Mouse (Mus musculus) heart, embryonic 11.5 days (tissue): ENCODE measurements around the gene Cryl1. TPM values are rescaled to one million over a fixed set of nuclear protein-coding genes. Genes with fewer than 3 reads are reported as not detected.
A peak's percentile ranks its signal among the peaks of the same experiment; 100 is the strongest.

Experiments used
- ATAC-seq: fragments of 200-750 bp; cut with Nextera tagmentation; replicated peaks from 2 replicates; pipeline ENCODE4 v1.8.0; 2017; ENCODE audit warnings: moderate library complexity; ENCODE audit not compliant: insufficient number of reproducible peaks, low FRiP score, low TSS enrichment
- H3K27ac ChIP-seq: fragments of 300-500 bp; sonication (generic); 2 replicates; pipeline ENCODE4 v1.5.1; 2014; ENCODE audit warnings: mild to moderate bottlenecking, low read depth, low read length
- H3K27me3 ChIP-seq: fragments of 300-500 bp; sonication (generic); 2 replicates; pipeline ENCODE4 v1.6.1; 2014; ENCODE audit warnings: mild to moderate bottlenecking, low read length, mixed read lengths; ENCODE audit not compliant: control insufficient read depth, insufficient read depth
- H3K36me3 ChIP-seq: fragments of 300-500 bp; sonication (generic); 2 replicates; pipeline ENCODE4 v1.6.1; 2014; ENCODE audit warnings: mild to moderate bottlenecking, low read length, moderate library complexity, mixed read lengths; ENCODE audit not compliant: control insufficient read depth, insufficient read depth
- H3K4me1 ChIP-seq: fragments of 300-500 bp; sonication (generic); 2 replicates; pipeline ENCODE4 v1.6.1; 2014; ENCODE audit warnings: low read length; ENCODE audit not compliant: control insufficient read depth, insufficient read depth
- H3K4me2 ChIP-seq: fragments of 300-500 bp; sonication (generic); 2 replicates; pipeline ENCODE4 v1.6.1; 2014; ENCODE audit warnings: mild to moderate bottlenecking, moderate library complexity
- H3K4me3 ChIP-seq: fragments of 300-500 bp; sonication (generic); 2 replicates; pipeline ENCODE4 v1.5.1; 2014; ENCODE audit warnings: low read depth, low read length
- H3K9ac ChIP-seq: fragments of 300-500 bp; sonication (generic); 2 replicates; pipeline ENCODE4 v1.6.1; 2014; ENCODE audit warnings: mild to moderate bottlenecking, low read depth, low read length, moderate library complexity
- H3K9me3 ChIP-seq: fragments of 300-500 bp; sonication (generic); replicated peaks from 2 replicates; pipeline ENCODE4 v1.6.1; 2016; ENCODE audit warnings: low read length; ENCODE audit not compliant: control insufficient read depth
- WGBS: fragments of 180-500 bp; shearing (Covaris S2); extraction: QIAGEN DNeasy Blood & Tissue Kit; methylation state at CpG from one replicate; pipeline ENCODE4 v1.1.7; 2014; ENCODE audit not compliant: insufficient replicate concordance; 5-methylcytosine and 5-hydroxymethylcytosine counted together
- polyA plus RNA-seq: library from polyadenylated mRNA; unstranded; fragments of >200 nt; fragmentation: Nextera tagmentation; extraction: Ambion mirVana; gene quantifications from 2 replicates; pipeline ENCODE4 v1.2.1, GENCODE M21; 2014

Cryl1 gene
- polyA plus RNA-seq, 1 experiment from 2014 or later, result 11.9 TPM

DNA sequence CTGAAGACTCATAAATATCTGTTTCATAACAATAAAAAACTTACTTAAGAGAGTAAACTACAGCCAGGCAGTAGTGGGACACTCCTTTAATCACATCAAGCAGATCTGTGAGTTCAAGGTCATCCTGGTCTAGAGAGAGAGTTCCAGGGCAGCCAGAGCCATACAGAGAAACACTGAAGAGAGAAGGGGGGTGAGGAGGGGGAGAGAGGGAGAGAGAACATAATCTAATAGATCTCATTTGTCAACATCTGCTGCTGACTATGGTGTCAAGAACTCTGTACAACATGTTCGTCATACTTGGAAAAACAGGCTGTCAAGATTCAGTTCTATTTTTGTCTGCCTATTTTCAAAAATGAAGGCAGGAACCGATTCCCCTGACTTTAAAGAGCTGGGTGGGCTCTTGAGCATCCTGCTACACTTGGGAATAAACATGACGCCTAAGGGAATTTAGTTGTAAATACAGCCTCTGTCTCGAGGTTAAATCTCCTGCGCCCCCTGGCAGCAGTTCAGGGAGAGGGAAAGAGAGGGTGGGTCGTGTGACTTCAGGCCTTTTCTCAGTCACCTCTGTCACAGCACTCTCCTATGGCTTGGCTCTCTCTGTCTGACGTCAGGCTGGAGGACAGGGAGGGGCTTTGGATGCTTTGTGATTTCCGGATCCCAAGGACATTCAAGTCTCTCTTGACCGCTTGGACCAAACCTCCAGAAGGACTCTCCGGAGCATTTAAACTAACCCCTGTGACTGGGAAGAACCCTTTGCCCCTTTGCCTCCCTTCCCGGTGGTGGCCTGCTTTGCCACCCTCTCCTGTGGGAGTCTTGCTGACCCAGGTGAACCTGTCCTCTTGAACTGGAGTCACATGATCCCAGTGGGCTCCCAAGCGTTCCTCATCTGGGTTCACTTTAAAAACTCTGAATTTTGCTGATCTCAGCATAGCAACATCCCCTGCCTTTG, 9.0 kb upstream of the Cryl1 start:
- Histone ChIP-seq H3K9ac (0 out of 2 replicates have a peak overlapping the region, but pooled peaks have one; percentile 12), H3K9me3 (no peaks in the 10 kb centered on the region), H3K27me3 (no peaks in the 10 kb centered on the region), H3K4me1 (no peaks in the 10 kb centered on the region), H3K4me2 (peak overlapping the region; percentile 27), H3K27ac (no peak overlapping the region), H3K4me3 (no peak overlapping the region), H3K36me3 (no peaks in the 10 kb centered on the region)
- 6% methylated on average over 12 of the region's 12 CpGs for WGBS
- 0 out of 2 replicates have a peak, but pooled peaks have one; percentile 39 for ATAC-seq

DNA sequence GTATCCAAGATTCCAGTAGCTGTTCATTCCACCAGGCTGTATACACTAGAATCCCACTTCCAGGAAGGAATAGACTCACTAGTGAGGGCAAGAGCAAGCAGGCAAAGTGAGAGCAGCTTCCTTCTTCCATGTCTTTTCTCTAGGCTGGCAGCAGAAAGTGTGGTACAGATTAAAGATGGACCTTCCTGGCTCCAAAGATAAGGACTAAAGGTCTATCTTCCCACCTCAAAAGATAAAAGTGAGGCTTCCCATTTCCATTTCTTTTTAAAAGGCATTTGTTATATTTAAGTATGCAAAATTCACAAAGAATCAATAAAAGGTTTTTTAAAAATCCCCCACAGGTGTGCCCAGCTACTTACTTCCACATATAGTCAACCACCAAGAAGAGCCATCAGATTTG, 4.5 kb upstream of the Cryl1 start:
- H3K4me2 ChIP-seq, result no peak overlapping the region
- H3K4me1 ChIP-seq, result no peaks in the 10 kb centered on the region
- H3K27ac ChIP-seq, result no peak overlapping the region
- no peak overlapping the region for H3K9ac ChIP-seq
- H3K4me3 ChIP-seq, result no peak overlapping the region
- H3K36me3 ChIP-seq, result no peaks in the 10 kb centered on the region
- peaks cover under 1% of the 10 kb centered on the region for H3K27me3 ChIP-seq
- ATAC-seq, result no peak
- H3K9me3 ChIP-seq, result no peaks in the 10 kb centered on the region

DNA sequence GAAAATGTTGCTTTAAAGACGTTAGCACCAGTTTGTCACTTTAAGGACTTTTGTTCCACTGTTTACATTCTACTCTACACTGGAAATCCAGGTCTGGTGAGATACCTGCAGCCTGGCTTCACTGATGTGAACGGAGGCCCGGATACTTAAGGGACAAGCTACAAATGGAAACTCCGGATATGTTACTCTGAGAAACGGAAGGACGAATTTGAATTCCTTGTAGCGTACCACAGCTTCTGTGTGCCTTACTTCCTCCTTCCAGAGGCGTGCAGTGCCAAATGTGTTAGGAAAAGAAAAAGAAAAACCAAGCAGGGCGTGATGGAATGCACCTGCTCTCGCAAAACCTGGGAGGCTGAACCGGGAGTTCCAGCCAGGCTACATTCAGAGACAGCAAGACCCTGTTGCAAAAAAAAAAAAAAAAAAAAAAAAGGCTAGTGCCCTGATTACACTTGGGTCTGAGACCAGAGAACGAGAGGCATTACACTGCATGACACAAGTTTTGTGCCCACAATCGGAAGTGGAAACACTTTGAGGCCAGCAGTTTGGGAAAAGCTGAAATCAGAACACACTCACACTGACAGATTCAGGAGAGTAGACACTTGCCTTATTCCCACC, 591 bp upstream of the Cryl1 start:
- no peaks in the 10 kb centered on the region for H3K4me1 ChIP-seq
- H3K9ac ChIP-seq, result peak overlapping the region; percentile 39; the same call in 1 of the 2 replicates
- H3K36me3 ChIP-seq, result no peaks in the 10 kb centered on the region
- peak overlapping the region; percentile 55 for H3K4me3 ChIP-seq
- no peaks in the 10 kb centered on the region for H3K9me3 ChIP-seq
- no peak overlapping the region for H3K27ac ChIP-seq
- H3K27me3 ChIP-seq, result peaks cover 9% of the 10 kb centered on the region
- ATAC-seq, result no peak
- peak overlapping the region; percentile 83 for H3K4me2 ChIP-seq
- WGBS, result 15% methylated on average over 13 of the region's 13 CpGs

DNA sequence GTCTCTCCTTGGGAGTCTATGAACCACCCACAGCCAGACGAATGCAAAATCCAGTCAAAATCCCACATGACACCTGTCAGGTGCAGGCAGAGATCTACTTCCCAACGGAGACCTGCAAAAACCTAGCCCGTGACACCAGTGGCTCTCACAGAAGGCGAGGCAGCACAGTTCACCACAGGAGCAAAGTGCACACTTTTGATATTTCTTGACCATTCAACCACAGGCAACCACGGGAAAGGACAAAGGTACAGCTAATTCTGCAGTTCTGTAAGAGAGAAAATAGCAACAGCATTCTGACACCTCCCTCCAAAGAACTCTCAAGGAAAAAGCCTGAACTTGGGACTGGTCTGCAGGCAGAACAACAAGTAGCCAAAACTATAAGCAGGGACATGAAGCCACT, 1.1 kb downstream of the Cryl1 start:
- Histone ChIP-seq H3K36me3 (no peaks in the 10 kb centered on the region), H3K4me3 (no peak overlapping the region), H3K9me3 (no peaks in the 10 kb centered on the region), H3K9ac (no peak overlapping the region), H3K27ac (no peak overlapping the region), H3K27me3 (peaks cover 9% of the 10 kb centered on the region), H3K4me2 (no peak overlapping the region), H3K4me1 (no peaks in the 10 kb centered on the region)
- ATAC-seq, result no peak
- WGBS, result 82% methylated on average over 5 of the region's 5 CpGs

DNA sequence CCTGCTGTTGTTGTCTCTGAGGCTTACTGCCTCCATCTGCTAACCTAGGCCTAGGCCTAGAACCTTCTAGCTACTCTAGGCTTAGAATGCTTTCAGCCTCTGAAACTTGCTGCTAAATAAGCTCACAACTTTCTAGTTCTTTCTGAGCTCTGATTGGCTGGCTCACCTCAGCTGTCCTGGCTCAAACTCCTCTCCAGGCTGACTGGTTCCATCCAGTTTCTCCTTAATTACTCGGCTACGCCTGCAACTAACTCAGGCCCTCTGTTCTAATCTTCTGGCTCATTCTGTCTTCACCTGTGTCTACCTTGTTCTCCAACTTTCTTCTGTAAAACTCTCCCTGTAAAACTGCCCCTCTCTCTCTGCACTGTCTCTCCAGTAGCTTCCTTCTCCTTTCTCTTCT, 2.9 kb downstream of the Cryl1 start:
- no peaks in the 10 kb centered on the region for H3K9me3 ChIP-seq
- peaks cover 9% of the 10 kb centered on the region for H3K27me3 ChIP-seq
- no peaks in the 10 kb centered on the region for H3K36me3 ChIP-seq
- no peak for ATAC-seq
- no peak overlapping the region for H3K9ac ChIP-seq
- H3K4me3 ChIP-seq, result no peak overlapping the region
- H3K4me2 ChIP-seq, result no peak overlapping the region
- H3K4me1 ChIP-seq, result no peaks in the 10 kb centered on the region
- H3K27ac ChIP-seq, result no peak overlapping the region
- 71% methylated on average over 2 of the region's 2 CpGs for WGBS

- H3K36me3 ChIP-seq, result no peaks in the 10 kb centered on the region
- H3K27me3 ChIP-seq, result peaks cover 3% of the 10 kb centered on the region
- no peak overlapping the region for H3K27ac ChIP-seq
- H3K9me3 ChIP-seq, result no peaks in the 10 kb centered on the region
- ATAC-seq, result no peak
- H3K4me2 ChIP-seq, result no peak overlapping the region
- 0 out of 2 replicates have a peak, but pooled peaks cover 1% of the 10 kb centered on the region for H3K4me1 ChIP-seq
- no peak overlapping the region for H3K9ac ChIP-seq
- 50% methylated on average over 5 of the region's 5 CpGs for WGBS
- H3K4me3 ChIP-seq, result no peak overlapping the region
Measured at GRCm38 (mm10) chr14:57392278-57392677, 6.1 kb downstream of the Cryl1 start.

DNA sequence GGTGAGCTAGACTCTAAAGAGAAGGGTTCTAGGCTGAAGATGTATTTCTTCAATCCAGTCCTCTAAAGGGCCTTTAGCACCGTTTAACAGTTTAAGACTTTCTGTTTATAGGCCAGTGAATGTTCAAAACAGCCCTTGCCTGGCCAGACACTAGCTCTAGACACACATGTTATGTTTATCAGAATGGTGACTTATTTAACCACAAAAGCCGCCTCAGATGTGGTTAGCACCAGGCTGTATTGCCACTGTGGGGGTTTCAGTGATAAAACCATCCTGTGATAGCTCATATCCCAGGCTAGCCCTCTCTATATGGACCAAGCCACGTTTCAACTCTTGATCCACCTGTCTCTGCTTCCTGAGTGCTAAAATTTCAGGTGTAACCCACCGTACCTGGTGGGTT, 6.7 kb downstream of the Cryl1 start:
- Histone ChIP-seq H3K27me3 (no peaks in the 10 kb centered on the region; the same call in 1 of the 2 replicates), H3K9me3 (no peaks in the 10 kb centered on the region), H3K36me3 (no peaks in the 10 kb centered on the region), H3K4me1 (0 out of 2 replicates have a peak, but pooled peaks cover 6% of the 10 kb centered on the region), H3K4me3 (no peak overlapping the region), H3K27ac (no peak overlapping the region), H3K4me2 (no peak overlapping the region), H3K9ac (no peak overlapping the region)
- WGBS, result 59% methylated on average over 4 of the region's 4 CpGs
- ATAC-seq, result no peak

GRCm38 (mm10) chr14:57386758-57387561, 11.4 kb downstream of the Cryl1 start:
- H3K36me3 ChIP-seq, result no peaks in the 10 kb centered on the region
- H3K27me3 ChIP-seq, result no peaks in the 10 kb centered on the region
- H3K4me2 ChIP-seq, result no peak overlapping the region
- no peak overlapping the region for H3K9ac ChIP-seq
- H3K27ac ChIP-seq, result no peak overlapping the region
- WGBS, result 48% methylated on average over 14 of the region's 14 CpGs
- H3K9me3 ChIP-seq, result no peaks in the 10 kb centered on the region
- 0 out of 2 replicates have a peak, but pooled peaks cover 6% of the 10 kb centered on the region for H3K4me1 ChIP-seq
- H3K4me3 ChIP-seq, result no peak overlapping the region
- ATAC-seq, result no peak
